Mouse (Mus musculus) brain, embryonic 14.5 days (tissue): ENCODE data around the gene Snrnp40.

Source experiments
- CTCF ChIP-seq: fragments of 200-500 bp; IDR thresholded peaks from 2 replicates; pipeline ENCODE4 v1.5.1; 2012; ENCODE audit warnings: inconsistent platforms, mild to moderate bottlenecking, moderate library complexity, borderline replicate concordance; ENCODE audit not compliant: insufficient read depth, insufficient read length; ENCODE audit errors: extremely low read depth
- POLR2A ChIP-seq: fragments of 200-500 bp; IDR thresholded peaks from 2 replicates; pipeline ENCODE4 v1.6.1; 2012; ENCODE audit warnings: mild to moderate bottlenecking, inconsistent platforms, borderline replicate concordance; ENCODE audit not compliant: poor library complexity, insufficient read depth, insufficient read length, severe bottlenecking; ENCODE audit errors: extremely low read depth

- TF ChIP-seq CTCF, result no peak
- no peak for TF ChIP-seq POLR2A
Measured at GRCm38 (mm10) chr4:130318122-130318521, 41.8 kb upstream of the Snrnp40 start.
